Mouse (Mus musculus): Measurements from ENCODE around the gene Ppp1r26.

Ppp1r26 gene

DNA sequence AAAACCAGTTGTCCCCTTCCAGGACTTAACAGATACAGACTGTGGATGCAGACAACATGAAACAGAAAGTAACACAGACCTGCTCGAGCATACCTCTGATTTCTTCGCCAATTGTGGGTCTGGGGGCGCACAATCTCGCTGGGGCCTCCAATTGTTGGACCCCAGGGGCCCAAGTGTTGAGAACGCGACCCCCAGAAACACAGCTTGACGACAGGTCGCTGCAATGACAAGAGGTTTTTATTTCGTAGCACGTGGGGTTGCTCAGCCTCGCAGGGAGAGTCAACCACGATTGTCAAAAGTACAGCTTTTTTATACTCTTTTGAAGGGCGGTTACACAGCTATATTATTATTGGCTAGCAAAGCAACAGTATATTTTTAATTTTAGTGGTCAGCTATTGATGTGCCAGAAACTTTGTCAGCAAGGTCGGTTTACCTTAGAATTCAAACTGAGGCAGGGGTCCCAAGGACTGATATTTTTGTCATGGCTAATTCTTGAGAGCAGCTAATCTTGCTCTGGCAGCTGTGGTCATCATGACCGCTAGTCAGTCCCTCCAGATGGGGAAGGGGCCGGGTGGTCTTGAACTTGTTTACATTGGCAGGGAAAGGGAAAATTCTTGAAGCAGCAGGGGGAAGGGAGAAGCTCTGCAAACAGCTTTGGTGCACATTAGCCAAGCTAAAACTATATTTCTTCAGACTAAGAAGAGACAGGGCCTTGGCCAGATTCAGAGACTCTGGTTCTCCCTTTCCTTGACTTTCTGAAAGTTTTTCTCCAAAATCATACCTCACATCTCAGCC, 49.4 kb downstream of the Ppp1r26 start:
- TF ChIP-seq CTCF (conservative IDR thresholded peaks at IDR 0.05; ENCODE audit: low read length) (no peak), NANOG (IDR thresholded peaks at IDR 0.05; ENCODE audit: borderline replicate concordance, low read length) (no peak), POU5F1 (IDR thresholded peaks at IDR 0.05; ENCODE audit: borderline replicate concordance, low read length) (no peak)
- no peaks in the 10 kb centered on the region for H3K27me3 ChIP-seq (ENCODE audit: insufficient read depth, low read length)
- H3K36me3 ChIP-seq (ENCODE audit: insufficient read depth, low read length) = no peaks in the 10 kb centered on the region
- H3K9me3 ChIP-seq (ENCODE audit: low read length) = peaks cover 36% of the 10 kb centered on the region
- H3K4me1 ChIP-seq (replicated peaks; ENCODE audit: low read depth, low read length) = peaks cover 20% of the 10 kb centered on the region
- no peak overlapping the region for H3K4me3 ChIP-seq (replicated peaks; ENCODE audit: low read length)

DNA sequence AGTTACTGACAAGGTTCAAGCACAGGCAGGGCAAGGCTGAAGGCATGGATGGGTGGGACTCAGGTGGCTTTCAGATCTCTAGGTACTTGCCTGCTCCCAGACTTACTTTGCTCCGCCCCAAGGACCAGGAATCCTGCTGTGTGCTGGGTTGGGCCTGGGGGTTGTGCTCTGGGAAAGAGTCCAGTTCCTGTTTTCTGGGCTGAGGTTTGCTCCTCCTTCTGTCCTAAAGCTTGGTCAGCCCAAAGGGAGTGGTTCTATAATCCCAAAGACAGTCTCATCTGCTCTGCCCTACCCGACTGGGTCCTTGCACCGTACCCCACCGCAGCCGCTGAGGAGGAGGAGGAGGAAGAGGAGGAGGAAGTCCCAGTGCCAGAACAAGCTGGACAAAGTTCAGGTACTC, 50.1 kb downstream of the Ppp1r26 start, which contains the start of gene Gbgt1:
Gene Gbgt1 (plus strand): TSS at position 221 of the 400 bp plus-strand sequence.
- Histone ChIP-seq H3K4me3 (replicated peaks; ENCODE audit: low read length) (peak within 1 kb of the TSS; percentile 37; the same call in 1 of the 2 replicates), H3K36me3 (ENCODE audit: insufficient read depth, low read length) (no peaks in the 10 kb centered on the region), H3K27me3 (ENCODE audit: insufficient read depth, low read length) (no peaks in the 10 kb centered on the region), H3K9me3 (ENCODE audit: low read length) (peaks cover 36% of the 10 kb centered on the region), H3K4me1 (replicated peaks; ENCODE audit: low read depth, low read length) (peaks cover 20% of the 10 kb centered on the region)
- no peak for TF ChIP-seq CTCF (conservative IDR thresholded peaks at IDR 0.05; ENCODE audit: low read length)
- no peak for TF ChIP-seq POU5F1 (IDR thresholded peaks at IDR 0.05; ENCODE audit: borderline replicate concordance, low read length)
- no peak for TF ChIP-seq NANOG (IDR thresholded peaks at IDR 0.05; ENCODE audit: borderline replicate concordance, low read length)

DNA sequence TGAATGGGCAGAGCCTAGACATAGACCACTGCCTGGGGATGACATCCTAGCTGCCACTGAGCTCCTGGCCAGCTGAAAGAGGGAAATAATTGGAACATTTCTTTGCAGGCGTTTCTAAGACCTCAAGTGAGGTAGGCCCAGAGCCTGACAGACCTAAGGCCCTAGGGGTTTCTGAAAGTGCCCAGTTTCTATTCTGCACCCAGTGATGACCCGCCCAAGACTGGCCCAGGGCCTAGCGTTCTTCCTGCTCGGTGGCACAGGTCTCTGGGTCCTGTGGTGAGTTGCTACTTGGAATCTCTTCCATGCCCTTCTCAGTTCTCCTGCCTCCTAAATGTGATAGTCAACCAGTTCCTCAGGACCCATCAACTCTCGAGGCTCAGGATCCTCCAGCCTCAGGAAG, 51.0 kb downstream of the Ppp1r26 start:
- Histone ChIP-seq H3K27me3 (ENCODE audit: insufficient read depth, low read length) (no peaks in the 10 kb centered on the region), H3K4me1 (replicated peaks; ENCODE audit: low read depth, low read length) (peaks cover 22% of the 10 kb centered on the region), H3K4me3 (replicated peaks; ENCODE audit: low read length) (no peak overlapping the region), H3K36me3 (ENCODE audit: insufficient read depth, low read length) (no peaks in the 10 kb centered on the region), H3K9me3 (ENCODE audit: low read length) (peaks cover 36% of the 10 kb centered on the region)
- TF ChIP-seq CTCF (conservative IDR thresholded peaks at IDR 0.05; ENCODE audit: low read length) = no peak
- TF ChIP-seq POU5F1 (IDR thresholded peaks at IDR 0.05; ENCODE audit: borderline replicate concordance, low read length) = no peak
- TF ChIP-seq NANOG (IDR thresholded peaks at IDR 0.05; ENCODE audit: borderline replicate concordance, low read length) = no peak

DNA sequence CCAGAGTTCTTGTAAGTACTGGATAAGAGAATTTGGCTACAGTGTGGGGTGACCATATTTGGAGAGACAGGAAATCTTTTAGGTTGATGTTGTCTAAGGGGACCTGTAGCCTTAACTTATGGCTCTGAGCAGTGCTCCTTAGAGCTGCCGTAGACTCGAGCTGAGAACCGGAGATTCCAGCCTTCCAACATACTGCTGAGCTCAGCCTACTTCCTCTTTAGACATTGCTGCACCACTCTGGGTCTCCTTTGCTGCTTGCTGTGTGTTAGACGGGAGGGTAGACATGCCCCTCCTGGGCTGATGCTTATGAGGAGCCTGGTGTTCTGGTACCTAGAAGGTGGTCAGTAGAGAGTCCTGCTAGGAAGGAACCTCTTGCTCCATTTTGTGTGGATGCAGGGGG, 51.8 kb downstream of the Ppp1r26 start:
- H3K4me3 ChIP-seq (replicated peaks; ENCODE audit: low read length) = no peak overlapping the region
- H3K36me3 ChIP-seq (ENCODE audit: insufficient read depth, low read length) = peaks cover 4% of the 10 kb centered on the region; the same call in 1 of the 2 replicates
- H3K9me3 ChIP-seq (ENCODE audit: low read length) = peaks cover 34% of the 10 kb centered on the region
- no peaks in the 10 kb centered on the region for H3K27me3 ChIP-seq (ENCODE audit: insufficient read depth, low read length)
- TF ChIP-seq CTCF (conservative IDR thresholded peaks at IDR 0.05; ENCODE audit: low read length) (no peak), POU5F1 (IDR thresholded peaks at IDR 0.05; ENCODE audit: borderline replicate concordance, low read length) (no peak), NANOG (IDR thresholded peaks at IDR 0.05; ENCODE audit: borderline replicate concordance, low read length) (no peak)
- peaks cover 22% of the 10 kb centered on the region for H3K4me1 ChIP-seq (replicated peaks; ENCODE audit: low read depth, low read length)

DNA sequence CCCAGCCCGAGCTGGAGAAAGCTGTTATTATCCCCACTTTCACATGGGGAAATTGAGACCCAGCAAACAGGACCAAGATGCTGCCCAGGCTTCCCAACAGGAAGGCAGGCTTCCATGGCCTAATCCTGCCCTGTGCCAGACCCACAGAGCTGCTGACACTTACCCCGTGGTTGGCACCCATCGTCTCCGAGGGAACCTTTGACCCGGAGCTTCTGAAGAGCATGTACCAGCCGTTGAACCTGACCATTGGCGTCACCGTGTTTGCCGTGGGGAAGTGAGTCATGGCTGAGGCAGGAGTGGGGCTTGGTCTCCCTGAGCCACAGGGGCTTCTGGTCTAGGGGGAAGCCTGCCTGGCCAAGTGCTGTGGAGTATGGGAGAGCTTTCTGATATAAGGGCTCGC, 56.4 kb downstream of the Ppp1r26 start:
- peaks cover 48% of the 10 kb centered on the region for H3K4me1 ChIP-seq (replicated peaks; ENCODE audit: low read depth, low read length)
- H3K9me3 ChIP-seq (ENCODE audit: low read length) = no peaks in the 10 kb centered on the region
- H3K27me3 ChIP-seq (ENCODE audit: insufficient read depth, low read length) = no peaks in the 10 kb centered on the region
- peaks cover 4% of the 10 kb centered on the region; the same call in 1 of the 2 replicates for H3K36me3 ChIP-seq (ENCODE audit: insufficient read depth, low read length)
- no peak overlapping the region for H3K4me3 ChIP-seq (replicated peaks; ENCODE audit: low read length)
- TF ChIP-seq POU5F1 (IDR thresholded peaks at IDR 0.05; ENCODE audit: borderline replicate concordance, low read length) = no peak
- TF ChIP-seq CTCF (conservative IDR thresholded peaks at IDR 0.05; ENCODE audit: low read length) = no peak
- TF ChIP-seq NANOG (IDR thresholded peaks at IDR 0.05; ENCODE audit: borderline replicate concordance, low read length) = no peak

DNA sequence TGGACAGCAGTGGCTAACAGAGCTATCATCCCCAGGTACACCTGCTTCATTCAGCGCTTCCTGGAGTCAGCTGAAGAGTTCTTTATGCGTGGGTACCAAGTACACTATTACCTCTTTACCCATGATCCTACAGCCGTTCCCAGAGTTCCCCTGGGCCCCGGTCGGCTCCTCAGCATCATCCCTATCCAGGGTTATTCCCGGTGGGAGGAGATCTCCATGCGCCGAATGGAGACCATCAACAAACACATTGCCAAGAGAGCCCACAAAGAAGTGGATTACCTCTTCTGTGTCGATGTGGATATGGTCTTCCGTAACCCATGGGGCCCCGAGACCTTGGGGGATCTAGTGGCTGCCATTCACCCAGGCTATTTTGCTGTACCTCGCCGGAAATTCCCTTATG, 58.1 kb downstream of the Ppp1r26 start:
- no peak for TF ChIP-seq POU5F1 (IDR thresholded peaks at IDR 0.05; ENCODE audit: borderline replicate concordance, low read length)
- no peak for TF ChIP-seq CTCF (conservative IDR thresholded peaks at IDR 0.05; ENCODE audit: low read length)
- H3K27me3 ChIP-seq (ENCODE audit: insufficient read depth, low read length) = no peaks in the 10 kb centered on the region
- peak overlapping the region; percentile 71 for H3K4me3 ChIP-seq (replicated peaks; ENCODE audit: low read length)
- H3K9me3 ChIP-seq (ENCODE audit: low read length) = no peaks in the 10 kb centered on the region
- peaks cover 63% of the 10 kb centered on the region for H3K4me1 ChIP-seq (replicated peaks; ENCODE audit: low read depth, low read length)
- peaks cover 4% of the 10 kb centered on the region; the same call in 1 of the 2 replicates for H3K36me3 ChIP-seq (ENCODE audit: insufficient read depth, low read length)
